Mouse (Mus musculus) cerebellum, adult 2 months (tissue): Measurements from ENCODE around the gene Scml2. TPM values are rescaled to one million over a fixed set of nuclear protein-coding genes. Genes with fewer than 3 reads are reported as not detected.
"Not testable (repeated sequence)": the region's sequence is repeated elsewhere in the genome, so short reads cannot be mapped to it uniquely, and the experiment has no call there.

Experiments used
- DNase-seq, 2 experiments: peaks; one replicate each; pipeline ENCODE4 v3.0.0; 2021
- H3K27ac ChIP-seq: fragments of 200-500 bp; 2 replicates; pipeline ENCODE4 v1.5.1; 2012; ENCODE audit warnings: low read length, control low read depth, inconsistent platforms; ENCODE audit not compliant: insufficient read depth
- H3K27me3 ChIP-seq: fragments of 200-500 bp; 2 replicates; pipeline ENCODE4 v1.6.1; 2012; ENCODE audit warnings: inconsistent platforms, mild to moderate bottlenecking, low read length, moderate library complexity; ENCODE audit not compliant: control insufficient read depth, insufficient read depth
- H3K4me1 ChIP-seq: fragments of 200-500 bp; 2 replicates; pipeline ENCODE4 v1.6.1; 2011; ENCODE audit warnings: low read length; ENCODE audit not compliant: control insufficient read depth, insufficient read depth
- H3K4me3 ChIP-seq: fragments of 200-500 bp; replicated peaks from 2 replicates; pipeline ENCODE3; 2011; ENCODE audit warnings: mild to moderate bottlenecking, low read depth, low read length, control low read depth; ENCODE audit not compliant: insufficient read depth
- CTCF ChIP-seq: fragments of 200-500 bp; IDR thresholded peaks from 2 replicates; pipeline ENCODE4 v1.5.1; 2011; ENCODE audit warnings: low read depth, mild to moderate bottlenecking, control low read depth, low read length, moderate library complexity, borderline replicate concordance; ENCODE audit not compliant: insufficient read depth
- POLR2A ChIP-seq: fragments of 200-500 bp; IDR thresholded peaks from 2 replicates; pipeline ENCODE4 v1.6.1; 2011; ENCODE audit warnings: low read length, control low read depth, borderline replicate concordance; ENCODE audit not compliant: insufficient read depth
- WGBS: fragments of 180-500 bp; shearing (Covaris S2); methylation state at CpG from one replicate; pipeline ENCODE4 v1.1.7; 2018; 5-methylcytosine and 5-hydroxymethylcytosine counted together
- polyA plus RNA-seq: library from polyadenylated mRNA; depleted of rRNA; stranded (reverse); fragments of >200 nt; gene quantifications from 2 replicates; pipeline ENCODE4 v1.2.3, GENCODE M21; 2012; rRNA removed

Gene Scml2
- polyA plus RNA-seq = 0.26 and 0.43 TPM in 2 replicates

- H3K27ac ChIP-seq, DNase-seq, H3K4me1 ChIP-seq, H3K27me3 ChIP-seq, H3K4me3 ChIP-seq: not testable (repeated sequence)
- no CpG with 5 or more reads among the region's 14 CpGs for WGBS
Measured at GRCm38 (mm10) chrX:161116893-161117292, at the start of gene Scml2. TSS of gene Scml2 (plus strand) at chrX:161117193.

GRCm38 (mm10) chrX:161075576-161075975 is 41.4 kb upstream of the Scml2 start:
- DNase-seq = peak in 1 of 2 experiments; percentile 6
- not testable (repeated sequence) for H3K4me3 ChIP-seq, H3K27ac ChIP-seq, H3K27me3 ChIP-seq, H3K4me1 ChIP-seq
- WGBS = 15% methylated on average over 6 of the region's 6 CpGs

DNA sequence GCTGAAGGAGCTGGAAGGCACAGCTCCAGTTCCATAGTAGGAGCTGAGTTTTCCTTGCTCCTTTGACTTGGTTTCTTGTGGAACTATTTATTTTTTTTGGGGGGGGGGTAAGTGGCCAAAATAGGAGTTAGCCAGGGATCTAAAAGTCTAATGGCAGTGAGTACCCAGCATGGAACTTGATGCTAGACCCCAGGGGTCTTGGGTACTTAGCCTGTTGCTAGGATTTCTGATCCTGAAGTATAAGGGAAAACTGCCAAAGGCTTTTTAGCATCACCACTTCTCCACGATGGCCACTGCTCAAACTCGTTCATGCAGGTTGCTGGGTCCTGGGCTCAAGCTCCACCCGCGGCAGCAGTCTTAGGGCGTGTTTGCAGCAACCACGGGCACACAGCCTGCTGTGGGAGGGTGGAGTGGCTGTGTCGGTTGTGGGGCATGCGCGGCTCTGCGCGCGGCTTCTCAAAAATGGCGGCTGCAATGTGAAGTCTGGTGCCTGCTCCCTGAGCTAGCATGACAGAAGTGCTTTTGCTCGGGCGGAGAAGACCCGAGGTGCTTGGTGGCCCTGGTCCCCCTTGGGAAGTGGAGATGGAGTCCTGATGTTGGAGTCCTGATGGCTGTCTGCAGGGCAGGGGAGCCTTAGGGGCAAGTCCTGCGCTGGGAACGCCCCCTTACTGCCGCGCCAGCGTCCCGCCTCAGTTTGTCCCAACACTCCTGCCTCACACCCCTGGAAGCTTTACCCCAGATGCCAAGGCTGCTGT is 45.5 kb downstream of the Scml2 start:
- no peaks in the 10 kb centered on the region for H3K27me3 ChIP-seq
- peak; percentile 36 to 41 for DNase-seq
- H3K4me3 ChIP-seq = peak overlapping the region; percentile 94
- H3K27ac ChIP-seq = no peak overlapping the region
- TF ChIP-seq CTCF = no peak
- no peak for TF ChIP-seq POLR2A
- 11% methylated on average over 22 of the region's 22 CpGs for WGBS
- no peaks in the 10 kb centered on the region for H3K4me1 ChIP-seq

DNA sequence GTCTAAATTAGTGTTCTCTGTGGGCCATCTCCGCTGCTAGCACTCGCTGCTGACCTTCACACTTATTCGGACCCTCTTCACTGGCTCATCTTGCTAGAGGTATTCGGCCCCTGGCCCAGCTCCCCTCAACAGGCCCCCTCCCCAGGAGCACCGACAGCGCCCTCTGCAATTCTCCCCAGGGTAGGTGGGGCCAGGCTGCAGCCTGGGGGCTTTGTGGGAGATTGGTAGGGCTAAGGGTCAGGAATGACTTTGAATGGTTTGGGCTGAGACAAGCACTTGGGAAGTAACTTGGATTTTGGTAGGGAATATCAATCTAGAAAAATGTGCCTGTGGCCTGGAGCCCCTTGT is 46.0 kb downstream of the Scml2 start:
- 4% methylated on average over 6 of the region's 6 CpGs for WGBS
- Histone ChIP-seq H3K27me3 (no peaks in the 10 kb centered on the region), H3K4me3 (peak overlapping the region; percentile 94), H3K27ac (no peak overlapping the region), H3K4me1 (no peaks in the 10 kb centered on the region)
- no peak for DNase-seq
- TF ChIP-seq CTCF (no peak), POLR2A (no peak)

- 77% methylated on average over 2 of the region's 2 CpGs for WGBS
- H3K4me3 ChIP-seq, H3K27ac ChIP-seq, H3K4me1 ChIP-seq, DNase-seq, H3K27me3 ChIP-seq: not testable (repeated sequence)
Measured at GRCm38 (mm10) chrX:161287156-161287555, 170.2 kb downstream of the Scml2 start, which contains the start of gene Gm15262. TSS of gene Gm15262 (plus strand) at chrX:161287456.

Other genes with a start within 250 kb of the Scml2 start
- 0.40 and 0.47 TPM in 2 replicates for gene Gja6, start 210.1 kb upstream of the Scml2 start, polyA plus RNA-seq
- gene Cdkl5, start 122.5 kb upstream of the Scml2 start, polyA plus RNA-seq = 13.5 and 15.7 TPM in 2 replicates
- gene Gm15262, start 170.3 kb downstream of the Scml2 start, polyA plus RNA-seq = not detected in 2 replicates